Mouse (Mus musculus): ENCODE data around the gene Slc25a17. TPM values are rescaled to one million over a fixed set of nuclear protein-coding genes. Genes with fewer than 3 reads are reported as not detected.

Gene Slc25a17
- total RNA-seq, 2 experiments from 2014 or later = 76.2 to 89.4 TPM

Other genes starting within 250 kb of the Slc25a17 start
- 21.2 and 23.5 TPM in 2 replicates for gene Mrtfa, start 170.1 kb downstream of the Slc25a17 start, total RNA-seq (2014; fragmentation: Nextera tagmentation)
- gene Mrtfa, start 170.1 kb downstream of the Slc25a17 start, total RNA-seq (2017) = 2.5 and 3.7 TPM in 2 replicates
- not detected in 2 replicates for gene Mchr1, start 125.3 kb downstream of the Slc25a17 start, total RNA-seq (2014; fragmentation: Nextera tagmentation)
- not detected in 2 replicates for gene Mchr1, start 125.3 kb downstream of the Slc25a17 start, total RNA-seq (2017)
- 175 and 195 TPM in 2 replicates for gene St13, start 39.3 kb upstream of the Slc25a17 start, total RNA-seq (2014; fragmentation: Nextera tagmentation)
- gene St13, start 39.3 kb upstream of the Slc25a17 start, total RNA-seq (2017) = 481 and 514 TPM in 2 replicates
- gene Xpnpep3, start 39.3 kb upstream of the Slc25a17 start, total RNA-seq (2014; fragmentation: Nextera tagmentation) = 14.0 and 17.8 TPM in 2 replicates
- gene Xpnpep3, start 39.3 kb upstream of the Slc25a17 start, total RNA-seq (2017) = 24.9 and 26.2 TPM in 2 replicates
- gene Dnajb7, start 47.5 kb upstream of the Slc25a17 start, total RNA-seq (2014; fragmentation: Nextera tagmentation) = not detected in 2 replicates
- gene Dnajb7, start 47.5 kb upstream of the Slc25a17 start, total RNA-seq (2017) = 0.34 TPM in 1 of 2 replicates, not detected in the other
- 220 and 236 TPM in 2 replicates for gene Rbx1, start 105.5 kb upstream of the Slc25a17 start, total RNA-seq (2014; fragmentation: Nextera tagmentation)
- gene Rbx1, start 105.5 kb upstream of the Slc25a17 start, total RNA-seq (2017) = 168 and 201 TPM in 2 replicates
- gene Ep300, start 224.5 kb upstream of the Slc25a17 start, total RNA-seq (2014; fragmentation: Nextera tagmentation) = 75.2 and 116 TPM in 2 replicates
- 32.2 and 34.5 TPM in 2 replicates for gene Ep300, start 224.5 kb upstream of the Slc25a17 start, total RNA-seq (2017)